Mouse (Mus musculus): ENCODE data around the gene Lrrn4cl. TPM values are rescaled to one million over a fixed set of nuclear protein-coding genes. Genes with fewer than 3 reads are reported as not detected.
"Not testable (repeated sequence)": the region's sequence is repeated elsewhere in the genome, so short reads cannot be mapped to it uniquely, and the experiment has no call there.

Gene Lrrn4cl
- total RNA-seq, 2 experiments from 2014 or later, result 0.16 TPM; not detected in 1

DNA sequence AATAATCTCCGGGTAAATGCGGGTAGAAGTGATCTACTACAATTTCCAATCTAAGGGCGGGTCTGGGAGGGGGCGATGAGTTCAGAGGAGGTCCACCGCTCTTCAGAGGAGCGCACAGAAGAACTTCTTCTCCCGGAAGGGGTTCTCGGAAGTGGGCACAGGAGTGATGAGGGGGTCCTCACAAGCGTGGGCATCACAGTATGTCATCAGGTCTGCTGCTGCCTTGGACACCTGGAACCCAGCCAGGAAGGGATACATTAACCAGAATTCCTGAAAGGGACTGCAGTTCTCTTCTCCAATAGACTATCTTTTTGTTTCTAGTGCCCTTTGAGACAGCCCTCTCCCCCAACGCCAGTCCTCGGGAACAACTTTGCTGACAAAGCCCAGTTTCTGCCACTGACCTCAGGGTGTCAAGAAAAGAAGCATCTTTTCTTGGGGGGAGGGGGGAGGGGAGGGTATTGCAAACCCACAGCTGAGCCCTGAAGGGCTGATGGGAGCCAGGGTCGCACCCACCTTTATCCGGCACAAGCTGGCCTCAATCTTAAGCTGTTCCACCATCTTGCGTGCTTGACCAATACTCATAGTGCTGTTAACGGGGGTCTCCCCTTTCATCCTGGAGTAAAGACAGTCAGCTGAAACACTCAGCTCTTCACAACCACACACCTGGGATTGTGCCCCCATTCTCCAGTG, 12.4 kb upstream of the Lrrn4cl start:
- no peak for ATAC-seq (ENCODE audit: poor library complexity, severe bottlenecking)

- ATAC-seq (ENCODE audit: poor library complexity, severe bottlenecking), result no peak
These were observed 11.3 kb upstream of the Lrrn4cl start, which contains the start of gene Gng3 for GRCm38 (mm10) chr19:8839103-8839907. Gene Gng3, minus strand, starts transcription at chr19:8839194.

DNA sequence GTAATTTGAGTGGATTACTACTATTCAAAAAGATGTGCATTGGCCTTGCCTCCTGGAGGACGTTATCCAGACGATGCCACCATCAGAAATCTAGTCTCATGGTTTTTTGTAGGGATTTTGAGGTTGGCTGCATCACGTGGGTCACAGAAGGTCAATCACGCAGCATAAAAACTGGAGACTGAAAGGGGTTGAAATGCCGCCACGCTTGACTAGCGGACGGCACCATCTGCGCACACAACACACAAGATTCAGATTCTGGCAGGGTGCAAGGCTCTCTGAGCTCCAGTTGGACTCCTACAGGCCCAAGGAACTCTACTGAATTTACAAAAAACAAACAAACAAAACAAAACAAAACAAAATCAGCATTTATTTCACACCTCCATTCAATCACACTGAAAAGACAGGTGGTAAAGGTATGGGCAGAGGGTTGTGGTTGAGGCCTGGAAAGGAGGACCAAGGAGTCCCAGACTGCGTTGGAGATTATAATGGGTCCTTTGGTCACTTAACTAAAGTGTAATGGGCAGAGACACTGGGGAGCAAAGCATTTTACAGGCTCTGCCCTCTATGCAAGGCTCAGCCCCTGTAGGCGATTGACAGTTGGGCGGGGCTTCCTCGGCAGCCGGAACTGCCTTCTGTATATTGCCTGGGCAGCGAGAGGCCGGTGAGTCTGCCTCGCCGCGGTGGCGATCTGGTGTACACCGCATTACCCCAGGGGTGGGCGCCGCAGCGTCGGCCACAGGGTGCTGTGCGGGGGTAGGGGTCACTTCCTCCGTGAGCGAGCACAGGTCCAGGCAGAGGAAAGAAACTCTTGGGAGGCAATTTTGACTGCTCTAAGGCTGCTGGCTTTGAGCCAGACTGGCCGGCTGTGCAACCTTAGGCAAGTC, 10.4 kb upstream of the Lrrn4cl start:
- ATAC-seq (ENCODE audit: poor library complexity, severe bottlenecking), result peak; percentile 78

GRCm38 (mm10) chr19:8841012-8841411, 9.6 kb upstream of the Lrrn4cl start:
- no peak for ATAC-seq (ENCODE audit: poor library complexity, severe bottlenecking)

DNA sequence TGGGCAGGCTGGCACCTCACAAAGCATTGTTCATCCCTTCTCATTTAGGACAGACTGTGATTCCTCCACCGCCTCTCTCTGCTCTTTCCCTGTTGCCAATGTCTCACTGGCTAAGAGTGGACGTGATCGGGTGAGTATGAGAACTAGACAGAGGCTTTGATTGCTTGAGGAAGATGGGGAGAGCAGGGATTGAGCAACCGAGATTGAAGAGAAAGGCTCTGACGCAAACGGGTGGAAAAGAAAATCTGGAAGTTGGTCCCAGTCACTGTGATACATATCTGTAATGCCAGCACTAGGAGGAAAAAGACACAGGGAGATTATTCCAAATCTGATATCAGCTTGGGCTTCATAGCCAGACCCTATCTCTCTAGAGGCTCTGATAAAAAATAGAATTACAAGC, 7.6 kb upstream of the Lrrn4cl start:
- ATAC-seq (ENCODE audit: poor library complexity, severe bottlenecking), result no peak

GRCm38 (mm10) chr19:8844371-8845129, 6.0 kb upstream of the Lrrn4cl start:
- ATAC-seq (ENCODE audit: poor library complexity, severe bottlenecking), result peak; percentile 64

DNA sequence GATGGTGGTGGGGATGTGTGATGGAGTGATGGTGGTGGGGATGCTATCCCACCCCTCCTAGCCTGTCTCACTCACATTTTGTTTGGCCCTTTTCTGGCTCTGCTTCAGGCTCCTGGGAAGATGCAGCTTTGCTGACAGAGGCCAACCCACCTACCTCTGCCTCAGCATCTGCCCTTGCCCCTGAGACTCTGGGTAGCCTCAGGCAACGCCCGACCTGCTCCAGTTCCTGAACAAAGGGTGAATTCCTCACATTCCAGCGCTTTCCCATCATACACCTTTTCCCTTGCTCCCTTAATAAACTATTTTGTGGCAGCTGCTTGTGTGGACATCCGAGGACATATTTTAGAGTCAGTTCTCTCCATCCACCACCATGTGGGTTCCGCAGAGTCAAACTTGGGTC, 2.2 kb upstream of the Lrrn4cl start:
- ATAC-seq (ENCODE audit: poor library complexity, severe bottlenecking), result no peak

GRCm38 (mm10) chr19:8851639-8852038, 1.1 kb downstream of the Lrrn4cl start:
- ATAC-seq (ENCODE audit: poor library complexity, severe bottlenecking), result no peak

GRCm38 (mm10) chr19:8852236-8852928, 1.8 kb downstream of the Lrrn4cl start:
- ATAC-seq (ENCODE audit: poor library complexity, severe bottlenecking), result no peak

DNA sequence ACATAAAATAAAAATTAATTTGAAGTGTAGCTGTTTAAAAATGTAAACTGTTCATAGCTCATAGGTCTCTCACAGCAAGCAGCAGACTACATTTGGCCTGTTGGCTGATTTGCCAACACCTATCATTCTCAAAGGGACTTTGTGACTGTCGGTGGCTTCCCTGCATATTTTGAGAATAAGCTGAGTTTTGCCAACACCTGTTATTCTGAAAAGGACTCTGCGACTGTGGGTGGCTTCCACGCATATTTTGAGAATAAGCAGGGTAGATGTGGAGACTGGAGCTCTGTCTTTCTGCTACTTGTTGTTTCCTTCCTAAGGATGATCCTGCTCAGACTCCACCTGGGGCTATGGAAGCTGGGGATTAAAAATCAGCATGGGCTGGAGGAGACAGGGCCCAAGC, 2.5 kb downstream of the Lrrn4cl start:
- ATAC-seq (ENCODE audit: poor library complexity, severe bottlenecking), result no peak

- peak; percentile 52; the same call in 1 of the 2 replicates for ATAC-seq (ENCODE audit: poor library complexity, severe bottlenecking)
These were observed 7.1 kb downstream of the Lrrn4cl start for GRCm38 (mm10) chr19:8857689-8858088.

DNA sequence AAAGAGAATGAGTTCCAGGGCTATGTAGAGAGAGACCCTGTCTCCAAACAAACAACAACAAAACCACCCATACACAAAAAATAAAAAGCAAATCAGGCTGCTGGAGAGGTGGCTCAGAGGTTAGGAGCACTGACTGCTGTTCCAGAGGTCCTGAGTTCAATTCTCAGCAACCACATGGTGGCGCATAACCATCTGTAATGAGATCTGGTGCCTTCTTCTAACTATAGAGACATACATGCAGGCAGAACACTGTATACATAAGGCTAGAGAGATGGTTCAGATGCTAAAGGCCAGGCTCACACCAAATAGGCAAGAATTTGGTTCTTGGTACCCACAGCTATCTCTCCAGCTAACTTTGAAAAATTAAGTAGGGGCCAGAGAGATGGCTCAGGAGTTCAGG, 8.4 kb downstream of the Lrrn4cl start:
- no peak for ATAC-seq (ENCODE audit: poor library complexity, severe bottlenecking)

DNA sequence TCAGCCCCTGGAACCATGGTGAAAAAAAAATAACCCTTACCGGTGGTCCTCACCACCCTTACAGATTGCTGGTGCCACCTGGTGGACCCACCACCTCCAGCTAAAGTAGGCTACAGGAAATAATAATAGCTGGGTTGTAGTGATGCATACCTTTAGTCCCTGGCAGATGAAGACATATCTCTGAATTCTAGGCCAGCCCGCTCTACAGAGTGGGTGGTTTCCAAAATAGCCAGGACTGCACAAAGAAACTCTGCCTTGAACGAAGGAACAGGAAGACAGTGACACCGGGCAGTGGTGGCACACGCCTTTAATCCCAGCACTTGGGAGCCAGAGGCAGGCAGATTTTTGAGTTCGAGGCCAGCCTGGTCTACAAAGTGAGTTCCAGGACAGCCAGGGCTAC, 13.7 kb downstream of the Lrrn4cl start:
- ATAC-seq (ENCODE audit: poor library complexity, severe bottlenecking), result no peak

DNA sequence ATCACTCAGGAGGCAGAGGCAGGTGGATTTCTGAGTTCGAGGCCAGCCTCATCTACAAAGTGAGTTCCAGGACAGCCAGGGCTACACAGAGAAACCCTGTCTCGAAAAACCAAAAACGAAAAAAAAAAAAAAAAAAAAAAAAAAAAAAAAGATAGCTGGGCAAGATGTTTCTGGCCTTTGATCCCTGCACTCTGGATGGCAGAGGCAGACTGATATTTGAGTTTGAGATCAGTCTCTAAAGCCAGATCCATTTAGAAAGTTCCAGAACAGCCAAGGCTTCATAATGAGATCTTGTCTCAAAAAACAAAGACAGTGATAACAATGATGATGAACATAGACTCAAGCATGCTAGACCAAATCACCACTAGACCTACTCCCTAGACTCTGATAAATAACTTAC, 19.8 kb downstream of the Lrrn4cl start:
- ATAC-seq (ENCODE audit: poor library complexity, severe bottlenecking), result not testable (repeated sequence)

GRCm38 (mm10) chr19:8870838-8871237, 20.3 kb downstream of the Lrrn4cl start:
- ATAC-seq (ENCODE audit: poor library complexity, severe bottlenecking), result no peak; the same call in 1 of the 2 replicates

GRCm38 (mm10) chr19:8871267-8872186, 21.0 kb downstream of the Lrrn4cl start, which contains the start of gene Ubxn1:
Gene Ubxn1, plus strand, starts transcription at chr19:8871496.
- ATAC-seq (ENCODE audit: poor library complexity, severe bottlenecking), result peak; percentile 100

- ATAC-seq (ENCODE audit: poor library complexity, severe bottlenecking), result no peak
These were observed 21.8 kb downstream of the Lrrn4cl start for GRCm38 (mm10) chr19:8872266-8872840.

DNA sequence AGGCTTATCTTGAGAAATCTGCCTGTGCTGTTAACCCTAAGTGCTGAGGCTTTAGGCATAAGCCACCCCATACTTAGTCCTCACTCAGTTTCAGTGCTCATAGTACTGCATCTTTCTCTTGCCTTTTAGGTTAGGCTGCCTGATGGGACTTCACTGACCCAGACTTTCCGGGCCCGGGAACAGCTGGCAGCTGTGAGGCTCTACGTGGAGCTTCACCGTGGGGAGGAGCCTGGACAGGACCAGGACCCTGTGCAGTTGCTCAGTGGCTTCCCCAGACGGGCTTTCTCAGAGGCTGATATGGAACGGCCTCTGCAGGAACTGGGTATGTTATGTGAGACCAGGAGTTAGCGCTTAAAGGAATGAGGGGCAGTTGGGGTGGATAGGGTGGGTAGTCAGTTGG, 24.5 kb downstream of the Lrrn4cl start:
- ATAC-seq (ENCODE audit: poor library complexity, severe bottlenecking), result no peak
